Mouse (Mus musculus) limb, embryonic 13.5 days (tissue): ENCODE measurements around the gene Slc6a16. TPM values are rescaled to one million over a fixed set of nuclear protein-coding genes. Genes with fewer than 3 reads are reported as not detected.

Experiments used
- ATAC-seq: fragments of 200-750 bp; cut with Nextera tagmentation; 2 replicates; pipeline ENCODE4 v1.8.0; 2017; ENCODE audit warnings: low read depth, moderate number of reproducible peaks, moderate TSS enrichment; ENCODE audit not compliant: low FRiP score
- H3K27ac ChIP-seq: fragments of 300-500 bp; sonication (generic); 2 replicates; pipeline ENCODE4 v1.5.1; 2015; ENCODE audit warnings: inconsistent platforms, mild to moderate bottlenecking, moderate library complexity
- H3K27me3 ChIP-seq: fragments of 300-500 bp; sonication (generic); 2 replicates; pipeline ENCODE4 v1.6.1; 2015; ENCODE audit warnings: mild to moderate bottlenecking, inconsistent platforms
- H3K36me3 ChIP-seq: fragments of 300-500 bp; sonication (generic); 2 replicates; pipeline ENCODE4 v1.6.1; 2015; ENCODE audit warnings: inconsistent platforms, mild to moderate bottlenecking, moderate library complexity
- H3K4me1 ChIP-seq: fragments of 300-500 bp; sonication (generic); 2 replicates; pipeline ENCODE4 v1.6.1; 2015; ENCODE audit warnings: inconsistent platforms
- H3K4me2 ChIP-seq: fragments of 300-500 bp; sonication (generic); replicated peaks from 2 replicates; pipeline ENCODE4 v1.6.1; 2015; ENCODE audit warnings: inconsistent platforms, mild to moderate bottlenecking, moderate library complexity
- H3K4me3 ChIP-seq: fragments of 300-500 bp; sonication (generic); 2 replicates; pipeline ENCODE4 v1.5.1; 2015; ENCODE audit warnings: moderate library complexity, mild to moderate bottlenecking, inconsistent platforms
- H3K9ac ChIP-seq: fragments of 300-500 bp; sonication (generic); 2 replicates; pipeline ENCODE4 v1.6.1; 2015; ENCODE audit warnings: mild to moderate bottlenecking, inconsistent platforms
- H3K9me3 ChIP-seq: fragments of 300-500 bp; sonication (generic); 2 replicates; pipeline ENCODE4 v1.6.1; 2016; ENCODE audit warnings: inconsistent platforms
- WGBS: fragments of 180-500 bp; shearing (Covaris S2); methylation state at CpG from one replicate; pipeline ENCODE4 v1.1.7; 2015; 5-methylcytosine and 5-hydroxymethylcytosine counted together
- polyA plus RNA-seq: library from polyadenylated mRNA; unstranded; fragments of >200 nt; fragmentation: Nextera tagmentation; extraction: Ambion mirVana; gene quantifications from 2 replicates; pipeline ENCODE4 v1.2.1, GENCODE M21; 2015

Slc6a16 gene
- polyA plus RNA-seq, 1 experiment from 2014 or later = 0.28 TPM

DNA sequence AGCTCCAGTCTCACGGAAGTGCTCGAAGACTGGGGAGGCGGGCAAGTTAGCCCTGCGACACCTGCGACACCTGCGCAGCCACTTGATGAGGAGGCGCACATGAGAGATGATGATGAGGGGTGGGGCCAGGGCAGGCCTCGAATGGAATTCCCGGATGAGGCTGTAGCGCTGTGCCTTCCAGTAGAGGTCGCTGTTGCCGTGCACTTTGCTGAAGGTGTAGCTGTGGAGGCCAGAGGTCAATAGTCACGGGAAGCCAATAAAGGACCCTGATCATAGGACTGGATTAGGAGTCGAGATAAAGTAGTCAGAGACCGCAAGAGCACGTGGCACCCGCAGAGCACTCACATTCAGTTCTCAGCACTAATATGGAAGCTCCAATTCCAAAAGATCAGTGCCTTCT is 64.4 kb downstream of the Slc6a16 start:
- Histone ChIP-seq H3K4me3 (no peak overlapping the region), H3K27ac (no peak overlapping the region), H3K9ac (no peak overlapping the region), H3K4me2 (peak overlapping the region; percentile 47), H3K4me1 (no peaks in the 10 kb centered on the region; the same call in 1 of the 2 replicates), H3K36me3 (peaks cover 44% of the 10 kb centered on the region), H3K9me3 (no peaks in the 10 kb centered on the region), H3K27me3 (peaks cover 5% of the 10 kb centered on the region; the same call in 1 of the 2 replicates)
- ATAC-seq = no peak
- 6% methylated on average over 17 of the region's 17 CpGs for WGBS

DNA sequence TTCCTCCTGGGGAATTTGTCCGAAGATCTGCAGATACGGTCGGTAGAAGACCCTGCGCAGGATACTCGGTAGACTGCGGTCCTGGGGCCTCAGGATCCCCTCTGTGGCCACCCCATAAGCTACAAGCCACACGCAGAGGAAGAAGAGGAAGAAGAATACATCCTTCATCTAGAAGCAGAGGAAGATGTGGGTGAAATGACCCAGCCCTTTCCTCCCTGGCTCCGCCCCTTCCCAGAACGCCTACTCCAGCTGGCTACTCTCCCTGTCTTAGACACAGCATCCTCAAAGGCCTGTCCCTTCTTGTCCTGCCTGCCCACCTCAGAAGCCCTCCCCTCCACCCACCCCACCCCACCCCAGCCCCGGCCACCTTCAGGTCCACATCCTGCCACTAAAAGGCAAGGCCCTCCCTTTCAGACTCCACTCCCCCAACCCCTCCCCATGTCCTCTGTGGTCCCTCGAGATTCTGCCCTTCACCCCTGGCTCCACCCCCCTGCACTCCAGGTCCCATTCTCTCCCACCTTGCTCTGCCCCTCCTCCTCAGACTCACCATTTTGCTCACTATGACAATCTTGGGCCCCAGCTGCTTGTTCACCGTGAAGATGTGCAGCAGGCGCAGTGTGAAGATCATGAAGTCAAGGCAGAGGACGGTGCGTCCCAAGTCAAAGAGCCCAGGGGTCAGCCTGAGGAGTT is 67.8 kb downstream of the Slc6a16 start:
- Histone ChIP-seq H3K9ac (no peak overlapping the region), H3K27ac (0 out of 2 replicates have a peak overlapping the region, but pooled peaks have one; percentile 15), H3K9me3 (no peaks in the 10 kb centered on the region), H3K27me3 (peaks cover under 1% of the 10 kb centered on the region; the same call in 1 of the 2 replicates), H3K4me3 (no peak overlapping the region), H3K36me3 (peaks cover 39% of the 10 kb centered on the region), H3K4me2 (no peak overlapping the region), H3K4me1 (peaks cover 19% of the 10 kb centered on the region)
- ATAC-seq = no peak
- 64% methylated on average over 15 of the region's 15 CpGs for WGBS

DNA sequence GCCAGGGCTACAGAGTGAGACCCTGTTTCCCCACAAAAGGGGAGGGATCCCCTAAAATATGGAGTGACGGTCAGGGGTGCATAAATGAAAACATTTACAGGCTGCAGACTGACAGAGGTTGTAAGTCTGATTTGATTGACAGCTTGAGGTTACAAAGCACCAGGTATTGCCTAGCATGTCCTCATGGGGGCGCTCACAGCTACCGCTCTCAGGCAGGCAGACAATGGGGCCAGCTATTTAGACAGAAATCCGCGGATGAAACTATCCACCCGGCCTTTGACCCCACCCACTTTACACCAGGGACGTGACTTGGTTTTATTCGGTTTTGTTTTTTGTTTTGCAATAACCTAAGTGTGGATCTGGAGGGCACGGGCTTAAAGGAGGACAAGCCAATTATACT is 68.6 kb downstream of the Slc6a16 start:
- no peak overlapping the region for H3K9ac ChIP-seq
- H3K4me1 ChIP-seq = peaks cover 26% of the 10 kb centered on the region
- ATAC-seq = no peak
- H3K27ac ChIP-seq = no peak overlapping the region
- H3K4me2 ChIP-seq = no peak overlapping the region
- WGBS = 14% methylated on average over 9 of the region's 9 CpGs
- no peak overlapping the region for H3K4me3 ChIP-seq
- H3K27me3 ChIP-seq = no peaks in the 10 kb centered on the region; the same call in 1 of the 2 replicates
- peaks cover 36% of the 10 kb centered on the region for H3K36me3 ChIP-seq
- no peaks in the 10 kb centered on the region for H3K9me3 ChIP-seq

DNA sequence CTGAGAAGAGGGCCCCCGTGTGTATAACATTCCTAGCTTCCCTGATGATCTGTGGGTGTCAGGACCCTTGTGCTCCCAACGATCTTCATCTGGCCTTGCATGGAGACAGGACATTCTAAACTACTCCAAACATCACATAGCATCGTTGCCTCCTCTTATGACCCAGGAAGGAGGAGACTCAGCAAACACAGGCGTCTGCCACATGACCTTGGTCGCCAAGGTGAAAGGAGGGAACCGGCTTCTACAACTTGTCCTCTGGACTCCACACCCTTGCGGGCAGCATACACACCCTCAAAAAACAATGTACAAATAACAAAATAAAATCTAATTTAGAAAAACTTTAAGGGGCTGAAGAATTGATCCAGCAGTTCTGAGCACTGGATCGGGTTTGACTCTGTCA is 71.1 kb downstream of the Slc6a16 start:
- H3K27me3 ChIP-seq = no peaks in the 10 kb centered on the region
- no peaks in the 10 kb centered on the region for H3K9me3 ChIP-seq
- H3K4me1 ChIP-seq = peaks cover 31% of the 10 kb centered on the region
- no peak overlapping the region for H3K9ac ChIP-seq
- no peak overlapping the region for H3K4me3 ChIP-seq
- no peak for ATAC-seq
- no peak overlapping the region for H3K4me2 ChIP-seq
- H3K27ac ChIP-seq = no peak overlapping the region; the same call in 1 of the 2 replicates
- 49% methylated on average over 8 of the region's 8 CpGs for whole genome bisulfite sequencing
- H3K36me3 ChIP-seq = peaks cover 42% of the 10 kb centered on the region

DNA sequence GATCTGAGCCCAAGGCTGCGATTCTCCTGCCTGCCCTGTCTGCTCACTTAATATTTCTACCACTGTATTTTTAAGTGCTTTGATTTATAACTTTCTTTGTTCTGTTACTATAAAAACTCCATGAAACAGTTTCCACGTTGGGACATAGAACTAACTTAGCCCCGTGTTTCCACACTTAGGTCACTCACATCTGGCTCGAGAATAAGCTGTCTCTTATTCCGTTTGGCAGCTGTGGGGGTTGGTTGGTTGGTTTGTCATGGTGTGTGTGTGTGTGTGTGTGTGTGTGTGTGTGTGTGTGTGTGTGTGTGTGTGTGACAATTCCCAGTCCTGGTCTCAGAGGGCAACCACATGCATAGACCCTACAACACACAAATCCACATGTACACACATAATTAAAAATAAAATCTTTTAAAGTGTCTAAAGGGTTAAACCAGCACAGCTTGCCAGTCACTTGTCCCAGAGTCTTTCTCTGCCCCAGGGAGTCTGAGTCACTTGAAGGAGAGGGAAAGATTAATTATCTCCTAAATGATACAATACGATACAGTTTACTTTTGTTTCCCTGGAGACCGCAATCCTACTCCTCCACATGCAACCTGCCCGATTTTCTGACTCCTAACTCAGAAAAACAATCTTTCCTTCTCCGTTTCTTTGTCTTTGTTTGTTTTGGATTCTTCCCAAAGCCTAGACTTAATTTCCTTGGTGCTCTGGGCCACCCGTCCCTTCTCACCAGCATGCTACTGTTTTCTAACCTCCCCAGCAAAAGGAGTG is 72.0 kb downstream of the Slc6a16 start:
- no peaks in the 10 kb centered on the region for H3K27me3 ChIP-seq
- H3K4me3 ChIP-seq = no peak overlapping the region
- no peak overlapping the region for H3K9ac ChIP-seq
- peaks cover 40% of the 10 kb centered on the region for H3K36me3 ChIP-seq
- WGBS = 12% methylated on average over 10 of the region's 10 CpGs
- peak overlapping the region; percentile 63 for H3K27ac ChIP-seq
- H3K4me2 ChIP-seq = peak overlapping the region; percentile 29; the same call in 1 of the 2 replicates
- peak; percentile 42; the same call in 1 of the 2 replicates for ATAC-seq
- H3K4me1 ChIP-seq = peaks cover 31% of the 10 kb centered on the region
- no peaks in the 10 kb centered on the region for H3K9me3 ChIP-seq

DNA sequence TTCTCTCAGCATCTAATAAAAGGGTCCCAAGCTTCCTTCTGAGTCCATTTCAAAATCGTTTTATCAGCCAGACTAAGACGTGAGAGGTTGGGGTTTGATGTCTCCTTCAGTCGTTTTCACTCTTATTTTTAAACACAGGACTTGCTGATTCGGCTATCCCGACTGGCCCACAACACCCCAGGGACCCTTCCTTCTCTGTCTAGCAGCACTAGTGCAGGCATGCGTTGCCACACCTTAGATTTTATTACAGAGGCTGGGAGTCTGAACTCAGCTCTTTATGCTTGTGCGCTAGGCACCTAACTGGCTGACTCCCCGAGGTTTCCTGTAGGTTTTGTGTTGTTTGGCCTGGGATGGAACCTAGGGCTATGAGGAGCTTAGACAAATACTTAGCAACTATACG is 72.6 kb downstream of the Slc6a16 start:
- 12% methylated on average over 9 of the region's 9 CpGs for WGBS

DNA sequence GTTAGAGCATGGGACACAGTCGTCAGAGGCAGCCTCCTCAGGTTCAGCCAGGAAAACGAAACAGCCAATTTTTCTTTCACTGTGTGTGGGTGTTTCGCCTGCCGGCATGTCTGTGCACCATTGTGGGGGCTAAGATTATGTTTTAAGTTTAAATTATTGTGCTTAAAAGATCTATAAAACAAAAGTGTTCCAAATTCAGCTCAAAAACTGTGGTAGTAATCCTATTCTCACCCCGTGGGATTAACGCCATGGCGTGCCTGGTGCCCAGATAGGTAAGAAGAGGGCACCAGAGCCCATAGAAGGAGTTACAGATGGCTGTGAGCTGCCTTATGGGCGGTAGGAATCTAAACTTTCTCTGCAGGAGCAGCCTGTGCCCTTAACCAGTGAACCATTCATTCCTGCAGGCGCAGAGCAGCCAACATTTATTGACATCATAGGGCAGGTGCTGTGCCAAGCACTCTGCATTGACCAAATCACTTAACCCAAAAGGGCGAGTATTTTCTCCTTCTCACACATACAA is 74.4 kb downstream of the Slc6a16 start:
- Histone ChIP-seq H3K9ac (no peak overlapping the region), H3K9me3 (no peaks in the 10 kb centered on the region), H3K27ac (no peak overlapping the region), H3K4me2 (no peak overlapping the region), H3K36me3 (peaks cover 53% of the 10 kb centered on the region), H3K4me3 (no peak overlapping the region), H3K4me1 (peaks cover 31% of the 10 kb centered on the region), H3K27me3 (no peaks in the 10 kb centered on the region)
- 81% methylated on average over 10 of the region's 10 CpGs for WGBS
- no peak for ATAC-seq

More for the DNA sequence above, 72.6 kb downstream of the Slc6a16 start:
- H3K9me3 ChIP-seq = no peaks in the 10 kb centered on the region
- no peak overlapping the region for H3K4me3 ChIP-seq
- H3K36me3 ChIP-seq = peaks cover 40% of the 10 kb centered on the region
- peak overlapping the region; percentile 63 for H3K27ac ChIP-seq
- H3K4me1 ChIP-seq = peaks cover 31% of the 10 kb centered on the region
- no peaks in the 10 kb centered on the region for H3K27me3 ChIP-seq
- ATAC-seq = peak; percentile 64; the same call in 1 of the 2 replicates
- no peak overlapping the region for H3K9ac ChIP-seq
- H3K4me2 ChIP-seq = peak overlapping the region; percentile 29; the same call in 1 of the 2 replicates

DNA sequence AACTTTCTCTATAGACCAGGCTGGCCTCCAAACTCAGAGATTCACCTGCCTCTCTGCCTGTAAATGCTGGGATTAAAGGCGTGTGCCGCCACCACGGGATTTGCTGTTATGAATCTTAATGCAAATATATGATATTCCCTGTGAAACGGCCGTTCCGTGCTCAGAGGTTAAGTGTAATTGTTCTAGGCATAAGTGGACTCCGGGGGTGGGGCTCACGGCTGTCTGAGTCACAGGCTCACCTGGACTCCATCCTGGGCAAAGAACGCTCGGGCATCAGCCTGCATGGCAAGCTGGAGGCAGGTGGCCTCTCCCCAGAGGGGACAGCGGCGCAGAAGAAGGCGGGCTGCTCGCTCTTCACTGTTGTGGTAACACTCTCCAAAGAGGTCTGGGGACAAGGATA is 75.7 kb downstream of the Slc6a16 start:
- no peak overlapping the region for H3K4me2 ChIP-seq
- H3K27me3 ChIP-seq = no peaks in the 10 kb centered on the region
- ATAC-seq = no peak
- peaks cover 31% of the 10 kb centered on the region for H3K4me1 ChIP-seq
- H3K36me3 ChIP-seq = peaks cover 51% of the 10 kb centered on the region
- no peak overlapping the region for H3K4me3 ChIP-seq
- 90% methylated on average over 14 of the region's 14 CpGs for WGBS
- no peaks in the 10 kb centered on the region for H3K9me3 ChIP-seq
- H3K9ac ChIP-seq = no peak overlapping the region
- H3K27ac ChIP-seq = no peak overlapping the region

DNA sequence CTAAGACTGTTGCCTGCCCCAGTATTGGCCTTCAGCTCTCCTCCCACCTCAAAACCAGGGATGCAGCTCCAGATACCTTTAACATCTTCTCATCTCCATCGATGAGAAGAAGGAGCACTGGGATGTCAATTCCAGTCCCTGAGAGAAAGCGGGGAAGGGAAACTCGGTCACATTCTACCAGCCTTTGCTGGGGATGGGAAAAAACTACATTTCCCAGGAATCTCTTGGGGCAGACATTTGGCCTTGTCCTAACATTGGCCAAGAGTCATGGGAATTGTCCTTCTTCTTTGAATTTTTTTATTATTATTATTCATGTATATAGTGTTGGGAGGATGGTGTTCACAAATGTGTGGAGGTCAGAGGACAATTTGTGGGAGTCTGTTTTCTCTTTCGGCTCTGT is 81.4 kb downstream of the Slc6a16 start:
- no peak for ATAC-seq
- Histone ChIP-seq H3K27ac (no peak overlapping the region), H3K4me2 (no peak overlapping the region), H3K4me1 (no peaks in the 10 kb centered on the region), H3K36me3 (peaks cover 80% of the 10 kb centered on the region), H3K9ac (no peak overlapping the region), H3K9me3 (no peaks in the 10 kb centered on the region), H3K4me3 (no peak overlapping the region), H3K27me3 (no peaks in the 10 kb centered on the region)
- WGBS = 88% methylated on average over 4 of the region's 4 CpGs

Other genes with a start within 250 kb of the Slc6a16 start
- 94.6 and 96.8 TPM in 2 replicates for gene Irf3, start 243.4 kb upstream of the Slc6a16 start, polyA plus RNA-seq
- 77.3 and 78.4 TPM in 2 replicates for gene Bcl2l12, start 242.4 kb upstream of the Slc6a16 start, polyA plus RNA-seq
- 38.6 and 40.7 TPM in 2 replicates for gene Scaf1, start 224.7 kb upstream of the Slc6a16 start, polyA plus RNA-seq
- 27.5 and 29.1 TPM in 2 replicates for gene Rras, start 223.1 kb upstream of the Slc6a16 start, polyA plus RNA-seq
- 14.5 and 15.3 TPM in 2 replicates for gene Prr12, start 188.2 kb upstream of the Slc6a16 start, polyA plus RNA-seq
- gene Nosip, start 178.7 kb upstream of the Slc6a16 start, polyA plus RNA-seq = 71.2 and 71.4 TPM in 2 replicates
- 22.3 and 24.5 TPM in 2 replicates for gene Prrg2, start 178.4 kb upstream of the Slc6a16 start, polyA plus RNA-seq
- gene Rcn3, start 148.9 kb upstream of the Slc6a16 start, polyA plus RNA-seq = 462 and 483 TPM in 2 replicates
- 44.0 and 45.4 TPM in 2 replicates for gene Fcgrt, start 137.2 kb upstream of the Slc6a16 start, polyA plus RNA-seq
- 1,512 and 1,535 TPM in 2 replicates for gene Rps11, start 116.6 kb upstream of the Slc6a16 start, polyA plus RNA-seq
- gene Rpl13a, start 112.3 kb upstream of the Slc6a16 start, polyA plus RNA-seq = 1,305 and 1,326 TPM in 2 replicates
- 0.60 and 0.75 TPM in 2 replicates for gene Gm45713, start 104.9 kb upstream of the Slc6a16 start, polyA plus RNA-seq
- 1.0 and 1.2 TPM in 2 replicates for gene Flt3l, start 104.7 kb upstream of the Slc6a16 start, polyA plus RNA-seq
- gene Pih1d1, start 86.8 kb upstream of the Slc6a16 start, polyA plus RNA-seq = 86.9 and 87.1 TPM in 2 replicates
- gene Aldh16a1, start 86.5 kb upstream of the Slc6a16 start, polyA plus RNA-seq = 45.1 and 46.4 TPM in 2 replicates
- gene Slc17a7, start 77.1 kb upstream of the Slc6a16 start, polyA plus RNA-seq = 0.19 and 0.23 TPM in 2 replicates
- not detected in 2 replicates for gene Gfy, start 61.5 kb upstream of the Slc6a16 start, polyA plus RNA-seq
- not detected in 2 replicates for gene Pth2, start 60.1 kb upstream of the Slc6a16 start, polyA plus RNA-seq
- gene Ccdc155, start 36.2 kb upstream of the Slc6a16 start, polyA plus RNA-seq = 0.93 and 1.4 TPM in 2 replicates
- 1.3 and 1.4 TPM in 2 replicates for gene Dkkl1, start 28.9 kb upstream of the Slc6a16 start, polyA plus RNA-seq
- 259 and 263 TPM in 2 replicates for gene Tead2, start 25.3 kb upstream of the Slc6a16 start, polyA plus RNA-seq
- gene Cd37, start 2.0 kb upstream of the Slc6a16 start, polyA plus RNA-seq = 1.3 and 2.1 TPM in 2 replicates
- not detected in 2 replicates for gene Slc6a21, start 36.4 kb downstream of the Slc6a16 start, polyA plus RNA-seq
- 15.8 and 19.6 TPM in 2 replicates for gene Trpm4, start 92.7 kb downstream of the Slc6a16 start, polyA plus RNA-seq
- gene Hrc, start 94.2 kb downstream of the Slc6a16 start, polyA plus RNA-seq = 3.9 and 4.3 TPM in 2 replicates
- 5.2 and 6.9 TPM in 2 replicates for gene Ppfia3, start 125.9 kb downstream of the Slc6a16 start, polyA plus RNA-seq
- 1.4 and 2.5 TPM in 2 replicates for gene Lin7b, start 129.5 kb downstream of the Slc6a16 start, polyA plus RNA-seq
- 262 and 283 TPM in 2 replicates for gene Snrnp70, start 154.7 kb downstream of the Slc6a16 start, polyA plus RNA-seq
- 0.09 TPM in 1 of 2 replicates, not detected in the other for gene Kcna7, start 164.6 kb downstream of the Slc6a16 start, polyA plus RNA-seq
- gene Ntf5, start 172.6 kb downstream of the Slc6a16 start, polyA plus RNA-seq = 3.0 and 3.2 TPM in 2 replicates
- gene Lhb, start 179.7 kb downstream of the Slc6a16 start, polyA plus RNA-seq = 0.40 TPM in 1 of 2 replicates, not detected in the other
- gene Gys1, start 193.8 kb downstream of the Slc6a16 start, polyA plus RNA-seq = 41.7 and 45.9 TPM in 2 replicates
- 142 and 144 TPM in 2 replicates for gene Ruvbl2, start 197.0 kb downstream of the Slc6a16 start, polyA plus RNA-seq
- gene Ftl1, start 218.8 kb downstream of the Slc6a16 start, polyA plus RNA-seq = 5,430 and 5,479 TPM in 2 replicates
- 167 and 170 TPM in 2 replicates for gene Bax, start 225.8 kb downstream of the Slc6a16 start, polyA plus RNA-seq
- gene Tulp2, start 240.8 kb downstream of the Slc6a16 start, polyA plus RNA-seq = 1.0 and 1.2 TPM in 2 replicates
- gene Gm45808, start 245.7 kb downstream of the Slc6a16 start, polyA plus RNA-seq = not detected in 2 replicates
- gene Dhdh, start 247.7 kb downstream of the Slc6a16 start, polyA plus RNA-seq = 2.9 and 4.0 TPM in 2 replicates